Mouse (Mus musculus) intestine, embryonic 15.5 days (tissue): Measurements from ENCODE around the gene Astn1. TPM values are rescaled to one million over a fixed set of nuclear protein-coding genes. Genes with fewer than 3 reads are reported as not detected.

Source experiments
- ATAC-seq: fragments of 200-750 bp; cut with Nextera tagmentation; 2 replicates; pipeline ENCODE4 v1.8.0; 2017; ENCODE audit warnings: moderate TSS enrichment, moderate library complexity
- H3K27ac ChIP-seq: fragments of 300-500 bp; sonication (generic); 2 replicates; pipeline ENCODE4 v1.5.1; 2015; ENCODE audit warnings: mild to moderate bottlenecking, inconsistent platforms
- H3K27me3 ChIP-seq: fragments of 300-500 bp; sonication (generic); replicated peaks from 2 replicates; pipeline ENCODE4 v1.6.1; 2015; ENCODE audit warnings: inconsistent platforms
- H3K36me3 ChIP-seq: fragments of 300-500 bp; sonication (generic); 2 replicates; pipeline ENCODE4 v1.6.1; 2015; ENCODE audit warnings: inconsistent platforms
- H3K4me1 ChIP-seq: fragments of 300-500 bp; sonication (generic); replicated peaks from 2 replicates; pipeline ENCODE4 v1.6.1; 2015; ENCODE audit warnings: inconsistent platforms
- H3K4me2 ChIP-seq: fragments of 300-500 bp; sonication (generic); replicated peaks from 2 replicates; pipeline ENCODE4 v1.6.1; 2015; ENCODE audit warnings: mild to moderate bottlenecking, inconsistent platforms
- H3K4me3 ChIP-seq: fragments of 300-500 bp; sonication (generic); replicated peaks from 2 replicates; pipeline ENCODE4 v1.5.1; 2015; ENCODE audit warnings: inconsistent platforms
- H3K9ac ChIP-seq: fragments of 300-500 bp; sonication (generic); 2 replicates; pipeline ENCODE4 v1.6.1; 2015; ENCODE audit warnings: inconsistent platforms
- H3K9me3 ChIP-seq: fragments of 300-500 bp; sonication (generic); 2 replicates; pipeline ENCODE4 v1.6.1; 2016; ENCODE audit warnings: inconsistent platforms
- WGBS: fragments of 180-500 bp; shearing (Covaris S2); methylation state at CpG from one replicate; pipeline ENCODE4 v1.1.7; 2015; 5-methylcytosine and 5-hydroxymethylcytosine counted together
- polyA plus RNA-seq: library from polyadenylated mRNA; unstranded; fragments of >200 nt; fragmentation: Nextera tagmentation; extraction: Ambion mirVana; gene quantifications from 2 replicates; pipeline ENCODE4 v1.2.1, GENCODE M21; 2015

The Astn1 gene
- polyA plus RNA-seq, 1 experiment from 2014 or later = 1.1 TPM

DNA sequence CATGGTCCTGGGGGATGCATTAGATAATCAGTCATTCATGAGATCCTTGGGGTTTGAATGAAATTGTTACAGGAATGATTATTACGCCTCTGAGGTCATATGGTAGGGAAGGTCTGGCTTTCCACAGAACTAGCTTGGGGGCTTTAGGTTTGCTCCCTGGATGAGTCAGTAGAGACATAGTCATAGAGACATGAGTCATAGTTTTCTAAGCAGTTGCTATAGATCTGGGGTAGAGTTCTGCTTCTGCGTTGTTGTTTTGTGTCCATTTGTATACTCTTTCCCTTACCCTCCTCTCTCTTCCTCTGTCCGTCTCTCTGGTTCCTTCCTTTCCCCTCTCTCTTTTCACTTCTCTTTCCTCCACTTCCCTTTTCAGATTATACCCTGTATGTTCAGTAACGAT lies 243.5 kb downstream of the Astn1 start:
- H3K27ac ChIP-seq = no peak overlapping the region
- no peaks in the 10 kb centered on the region for H3K4me1 ChIP-seq
- no peak for ATAC-seq
- H3K36me3 ChIP-seq = no peaks in the 10 kb centered on the region
- no peak overlapping the region for H3K4me2 ChIP-seq
- WGBS = 84% methylated on average over 4 of the region's 4 CpGs
- no peak overlapping the region for H3K9ac ChIP-seq
- H3K9me3 ChIP-seq = no peaks in the 10 kb centered on the region
- no peaks in the 10 kb centered on the region for H3K27me3 ChIP-seq
- no peak overlapping the region for H3K4me3 ChIP-seq

DNA sequence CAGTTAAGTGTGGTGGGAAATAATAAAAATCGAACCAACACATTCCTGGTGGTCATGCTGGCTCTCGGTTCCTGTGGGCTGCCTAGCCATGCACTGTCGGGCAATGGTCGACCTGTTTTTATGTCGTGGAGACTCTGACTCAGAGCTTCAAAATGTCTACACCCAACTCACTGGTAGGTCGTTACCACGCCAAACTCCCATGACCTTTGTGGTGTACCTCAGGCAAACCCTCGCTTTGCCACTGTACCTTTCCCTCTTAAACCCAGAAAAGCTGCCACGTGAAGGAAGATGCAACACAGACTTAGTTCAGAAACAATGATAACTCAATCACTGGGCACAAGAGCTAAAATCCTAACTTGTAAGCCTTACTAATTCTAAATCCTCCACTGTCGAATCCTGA lies 244.3 kb downstream of the Astn1 start:
- 90% methylated on average over 10 of the region's 10 CpGs for WGBS
- Histone ChIP-seq H3K9me3 (no peaks in the 10 kb centered on the region), H3K4me2 (no peak overlapping the region), H3K27me3 (no peaks in the 10 kb centered on the region), H3K36me3 (no peaks in the 10 kb centered on the region), H3K27ac (no peak overlapping the region), H3K4me1 (no peaks in the 10 kb centered on the region), H3K9ac (no peak overlapping the region), H3K4me3 (no peak overlapping the region)
- no peak for ATAC-seq

DNA sequence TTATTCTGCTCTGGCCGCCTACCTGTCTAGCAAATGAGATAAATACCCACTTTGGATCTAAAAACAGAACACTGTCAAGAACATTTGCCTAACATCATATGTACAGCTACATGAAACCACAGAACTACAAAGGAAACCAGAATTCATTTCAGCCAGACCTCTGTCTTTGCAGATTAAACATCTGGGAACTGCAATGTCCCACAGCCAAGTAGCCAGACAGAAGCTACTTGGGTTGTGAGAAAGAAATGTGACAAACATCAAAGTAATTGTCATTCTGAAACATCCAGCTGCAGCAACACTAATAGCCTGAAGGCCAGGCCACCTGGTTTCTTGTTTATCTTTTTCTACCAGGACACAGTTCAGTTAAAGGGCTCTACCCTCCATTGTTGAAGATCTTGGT lies 245.1 kb downstream of the Astn1 start:
- Histone ChIP-seq H3K4me2 (no peak overlapping the region), H3K27me3 (no peaks in the 10 kb centered on the region), H3K9me3 (no peaks in the 10 kb centered on the region), H3K4me1 (no peaks in the 10 kb centered on the region), H3K36me3 (no peaks in the 10 kb centered on the region), H3K4me3 (no peak overlapping the region), H3K9ac (no peak overlapping the region), H3K27ac (no peak overlapping the region)
- no peak for ATAC-seq
- 72% methylated on average over 1 of the region's 1 CpGs for WGBS

DNA sequence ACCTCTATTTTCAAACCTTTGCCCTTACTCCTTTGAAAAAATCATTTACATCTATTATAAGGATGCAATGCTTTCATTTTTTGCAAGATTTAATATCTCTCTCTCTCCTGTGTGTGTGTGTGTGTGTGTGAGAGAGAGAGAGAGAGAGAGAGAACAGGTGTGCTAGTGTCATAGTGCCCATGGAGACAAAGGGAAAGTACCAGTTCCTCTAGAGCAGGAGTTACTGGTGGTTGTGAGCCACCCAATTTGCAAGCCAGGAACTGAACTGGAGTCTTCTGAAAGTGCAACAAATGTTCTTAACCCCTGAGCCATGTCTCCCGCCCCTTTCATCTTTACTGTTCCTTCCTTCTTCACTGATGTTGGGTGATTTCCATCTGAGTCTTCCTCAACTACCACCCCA lies 253.1 kb downstream of the Astn1 start:
- H3K27ac ChIP-seq = no peak overlapping the region
- no peak overlapping the region for H3K4me2 ChIP-seq
- no peak overlapping the region for H3K4me3 ChIP-seq
- WGBS = 74% methylated on average over 1 of the region's 1 CpGs
- H3K9me3 ChIP-seq = no peaks in the 10 kb centered on the region
- no peak for ATAC-seq
- no peaks in the 10 kb centered on the region for H3K27me3 ChIP-seq
- H3K4me1 ChIP-seq = no peaks in the 10 kb centered on the region
- H3K36me3 ChIP-seq = no peaks in the 10 kb centered on the region
- no peak overlapping the region for H3K9ac ChIP-seq

DNA sequence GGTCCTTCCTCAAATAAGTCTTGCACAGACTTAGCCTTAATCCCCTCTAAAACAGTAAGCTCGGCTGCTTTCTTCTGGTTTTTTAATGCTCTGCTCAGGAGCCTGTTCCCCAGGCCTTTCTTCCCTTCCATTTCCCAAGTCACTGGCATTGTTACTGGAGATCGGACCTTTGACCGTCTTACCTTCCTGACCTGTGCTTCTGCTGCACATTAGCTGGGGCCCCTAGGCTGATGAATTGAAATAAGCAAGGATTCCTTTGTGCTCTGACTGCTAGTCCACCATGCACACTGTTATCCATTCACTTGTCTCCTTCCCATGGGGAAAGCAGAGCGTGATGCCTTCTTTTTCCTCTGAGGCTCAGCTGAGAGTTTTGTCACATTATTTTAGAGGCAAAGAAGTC lies 255.9 kb downstream of the Astn1 start:
- Histone ChIP-seq H3K9me3 (no peaks in the 10 kb centered on the region), H3K9ac (no peak overlapping the region), H3K27ac (no peak overlapping the region), H3K4me2 (no peak overlapping the region), H3K36me3 (no peaks in the 10 kb centered on the region), H3K4me3 (no peak overlapping the region), H3K27me3 (no peaks in the 10 kb centered on the region), H3K4me1 (no peaks in the 10 kb centered on the region)
- 77% methylated on average over 4 of the region's 4 CpGs for WGBS
- no peak for ATAC-seq

DNA sequence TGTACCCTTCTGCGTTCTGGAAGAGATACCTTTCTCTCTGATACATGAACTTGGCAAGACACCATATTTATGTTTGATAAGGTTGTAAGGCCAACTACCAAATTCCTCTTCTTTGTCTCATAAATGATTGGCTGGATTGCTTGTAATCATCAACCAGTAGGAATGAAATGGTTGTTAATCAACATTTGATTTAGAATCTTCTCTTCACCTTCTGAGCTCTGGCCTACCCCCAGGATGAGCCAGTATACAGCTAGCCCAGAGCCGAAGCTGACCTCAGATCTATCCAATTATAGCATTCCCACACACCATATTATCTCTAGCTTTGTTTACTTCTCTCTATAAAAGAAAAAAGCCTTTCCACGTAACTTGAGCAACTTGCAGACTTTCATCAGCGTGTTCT lies 270.9 kb downstream of the Astn1 start:
- H3K9ac ChIP-seq = no peak overlapping the region
- H3K9me3 ChIP-seq = no peaks in the 10 kb centered on the region
- no peak for ATAC-seq
- H3K4me1 ChIP-seq = no peaks in the 10 kb centered on the region
- H3K27ac ChIP-seq = no peak overlapping the region
- WGBS = 67% methylated on average over 4 of the region's 4 CpGs
- H3K36me3 ChIP-seq = no peaks in the 10 kb centered on the region
- H3K27me3 ChIP-seq = no peaks in the 10 kb centered on the region
- no peak overlapping the region for H3K4me2 ChIP-seq
- no peak overlapping the region for H3K4me3 ChIP-seq

DNA sequence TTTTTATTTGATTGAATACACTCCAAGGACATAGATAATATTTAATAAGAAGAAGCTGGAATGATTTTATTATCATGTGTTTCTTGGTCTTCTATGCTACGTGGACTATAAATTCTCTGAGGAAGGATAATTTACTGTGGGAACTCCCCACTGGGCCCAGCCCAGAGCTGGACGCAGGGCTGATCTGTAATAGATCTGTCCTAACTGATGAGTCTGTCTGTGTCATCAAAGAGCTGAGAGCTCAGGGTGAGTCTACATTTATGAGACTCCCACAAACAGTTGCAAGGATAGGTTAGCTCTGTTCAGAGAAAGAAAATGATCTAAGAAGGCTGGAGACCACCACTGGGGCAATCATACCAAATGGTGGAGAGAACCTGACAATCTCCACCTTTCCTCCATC lies 271.4 kb downstream of the Astn1 start:
- Histone ChIP-seq H3K9me3 (no peaks in the 10 kb centered on the region), H3K27me3 (no peaks in the 10 kb centered on the region), H3K27ac (no peak overlapping the region), H3K36me3 (no peaks in the 10 kb centered on the region), H3K9ac (no peak overlapping the region), H3K4me3 (no peak overlapping the region), H3K4me1 (no peaks in the 10 kb centered on the region), H3K4me2 (no peak overlapping the region)
- ATAC-seq = no peak
- 67% methylated on average over 2 of the region's 2 CpGs for WGBS

DNA sequence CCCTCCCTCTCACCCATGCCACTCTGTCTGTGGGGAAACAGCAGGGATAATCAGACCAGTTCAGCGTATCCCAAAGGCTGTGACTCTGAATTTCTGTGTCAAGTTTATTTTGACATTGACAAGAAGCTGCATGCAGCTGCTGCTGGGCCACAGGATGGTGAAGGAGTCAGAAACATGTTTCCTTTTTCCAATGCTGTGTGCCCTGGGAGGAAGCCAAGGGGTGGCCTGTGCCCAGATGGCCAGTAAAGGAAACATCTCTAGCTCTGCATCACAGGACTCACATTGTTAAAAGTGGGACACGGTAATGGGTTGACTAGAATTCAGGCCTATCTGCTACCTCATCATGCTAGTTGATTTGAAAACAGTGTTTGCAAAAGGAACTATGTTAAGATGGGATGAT lies 279.2 kb downstream of the Astn1 start:
- ATAC-seq = no peak
- Histone ChIP-seq H3K27me3 (no peaks in the 10 kb centered on the region), H3K4me2 (no peak overlapping the region), H3K36me3 (no peaks in the 10 kb centered on the region), H3K9ac (no peak overlapping the region), H3K4me3 (no peak overlapping the region), H3K27ac (no peak overlapping the region), H3K9me3 (no peaks in the 10 kb centered on the region), H3K4me1 (no peaks in the 10 kb centered on the region)
- WGBS = 70% methylated on average over 2 of the region's 2 CpGs

DNA sequence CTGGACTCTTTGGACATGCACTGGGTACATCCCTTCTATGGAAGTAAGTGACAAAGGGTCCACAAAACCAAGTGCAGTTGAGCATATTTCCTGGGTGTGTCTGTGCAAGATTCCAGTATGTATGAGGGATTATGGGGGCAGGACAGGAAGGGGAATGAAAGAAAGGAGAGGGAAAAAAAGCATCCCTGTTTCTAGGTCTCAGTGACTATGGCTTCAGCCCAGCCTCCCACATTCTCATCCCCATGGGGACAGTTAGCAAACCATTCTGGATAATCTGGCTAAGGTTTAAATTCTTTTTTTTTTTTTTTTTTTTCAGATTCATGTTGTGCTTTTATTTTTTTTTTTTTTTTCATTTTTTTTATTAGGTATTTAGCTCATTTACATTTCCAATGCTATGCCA lies 280.2 kb downstream of the Astn1 start:
- H3K9me3 ChIP-seq = no peaks in the 10 kb centered on the region
- no peaks in the 10 kb centered on the region for H3K4me1 ChIP-seq
- no peak for ATAC-seq
- no peak overlapping the region for H3K4me2 ChIP-seq
- no peaks in the 10 kb centered on the region for H3K36me3 ChIP-seq
- H3K4me3 ChIP-seq = no peak overlapping the region
- no peak overlapping the region for H3K27ac ChIP-seq
- H3K27me3 ChIP-seq = no peaks in the 10 kb centered on the region
- no peak overlapping the region for H3K9ac ChIP-seq

DNA sequence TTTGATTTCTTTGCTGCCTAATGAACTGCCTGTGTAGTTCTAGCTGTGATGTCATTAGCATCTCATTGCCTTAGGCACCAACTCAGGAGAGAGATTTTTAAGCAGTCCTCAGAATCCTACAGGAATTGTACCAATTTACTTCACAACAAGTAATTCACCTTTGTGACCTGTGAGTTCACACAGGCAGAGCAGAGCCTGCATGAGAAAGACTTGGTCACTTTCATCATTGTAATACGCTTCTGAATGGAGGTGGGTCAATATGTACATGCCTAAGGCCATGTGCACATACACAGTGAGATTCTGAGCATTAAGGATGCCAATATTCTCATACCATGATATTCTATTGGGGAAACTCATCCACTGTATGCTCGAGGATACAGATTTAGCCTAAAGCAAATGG lies 290.7 kb downstream of the Astn1 start:
- Histone ChIP-seq H3K4me1 (no peaks in the 10 kb centered on the region), H3K9ac (no peak overlapping the region), H3K9me3 (no peaks in the 10 kb centered on the region), H3K27me3 (no peaks in the 10 kb centered on the region), H3K36me3 (no peaks in the 10 kb centered on the region), H3K4me2 (no peak overlapping the region), H3K27ac (no peak overlapping the region), H3K4me3 (no peak overlapping the region)
- no peak for ATAC-seq
- WGBS = 84% methylated on average over 2 of the region's 2 CpGs

DNA sequence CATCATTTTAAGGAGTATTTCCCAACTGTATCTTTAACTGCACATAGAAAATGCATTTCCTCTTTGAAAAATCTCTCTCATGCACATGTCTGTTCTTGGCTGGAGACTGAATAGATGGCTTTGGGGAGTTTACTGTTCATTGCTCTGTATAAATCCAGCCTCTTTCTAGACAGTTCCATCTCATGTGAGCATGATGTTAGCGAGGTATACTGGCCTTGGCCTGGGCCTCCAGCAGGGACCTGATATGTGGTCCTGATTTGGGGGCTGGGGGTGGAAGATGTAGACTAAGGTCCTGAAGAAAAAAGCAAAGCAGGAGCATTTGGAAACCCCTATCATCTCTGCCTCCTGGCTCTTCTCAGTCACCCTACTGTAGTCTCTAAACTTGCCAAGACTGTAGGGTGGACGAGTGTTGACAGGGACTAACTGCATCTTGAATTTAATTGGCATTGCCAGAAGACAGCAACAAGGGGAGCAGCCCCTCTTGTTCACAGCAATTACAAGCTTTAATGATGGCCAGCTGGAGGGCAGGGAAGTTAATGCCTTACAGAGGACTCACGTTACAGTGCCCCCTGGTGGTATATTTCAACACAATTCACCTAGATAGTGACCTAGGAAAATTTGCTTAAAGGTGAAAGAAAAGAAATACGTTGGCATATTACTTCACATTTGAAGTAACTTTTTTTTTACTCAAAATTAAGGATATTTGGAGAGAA lies 291.9 kb downstream of the Astn1 start:
- H3K27ac ChIP-seq = no peak overlapping the region
- no peak overlapping the region for H3K4me3 ChIP-seq
- no peaks in the 10 kb centered on the region for H3K36me3 ChIP-seq
- no peaks in the 10 kb centered on the region for H3K4me1 ChIP-seq
- H3K9me3 ChIP-seq = no peaks in the 10 kb centered on the region
- H3K27me3 ChIP-seq = no peaks in the 10 kb centered on the region
- peak; percentile 66 for ATAC-seq
- no peak overlapping the region for H3K4me2 ChIP-seq
- no peak overlapping the region for H3K9ac ChIP-seq
- 26% methylated on average over 4 of the region's 4 CpGs for WGBS

DNA sequence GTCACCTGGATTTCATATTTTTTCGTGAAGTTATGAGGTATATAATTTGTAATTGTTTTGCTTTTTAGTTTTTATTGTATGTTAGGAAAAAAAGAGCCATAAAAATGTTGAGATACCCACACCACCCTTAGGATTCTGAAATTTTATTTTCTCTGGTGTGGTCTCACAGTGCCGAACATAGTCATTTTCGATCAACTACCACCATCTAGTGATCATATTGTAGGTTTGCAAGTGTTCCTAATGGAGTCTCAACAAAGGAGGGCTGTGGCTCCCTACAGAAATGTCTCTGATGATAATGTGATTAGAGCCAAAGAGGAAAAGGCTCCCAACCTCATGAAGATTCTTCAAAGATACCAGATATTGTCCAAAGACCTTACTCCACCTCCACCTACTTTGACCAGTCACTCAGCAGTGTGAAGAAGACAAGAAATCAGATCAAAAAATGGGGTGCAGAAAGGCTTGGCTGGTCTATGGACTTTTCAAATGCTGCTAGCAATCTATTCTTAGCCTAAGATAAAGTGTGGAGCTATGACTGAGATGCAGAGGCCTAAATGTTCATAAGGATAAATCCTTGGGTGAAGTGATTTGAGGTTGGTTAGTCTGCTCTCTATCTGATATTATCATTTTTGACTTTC lies 292.6 kb downstream of the Astn1 start:
- peak; percentile 84 for ATAC-seq
- WGBS = 33% methylated on average over 3 of the region's 3 CpGs
- H3K27ac ChIP-seq = no peak overlapping the region

DNA sequence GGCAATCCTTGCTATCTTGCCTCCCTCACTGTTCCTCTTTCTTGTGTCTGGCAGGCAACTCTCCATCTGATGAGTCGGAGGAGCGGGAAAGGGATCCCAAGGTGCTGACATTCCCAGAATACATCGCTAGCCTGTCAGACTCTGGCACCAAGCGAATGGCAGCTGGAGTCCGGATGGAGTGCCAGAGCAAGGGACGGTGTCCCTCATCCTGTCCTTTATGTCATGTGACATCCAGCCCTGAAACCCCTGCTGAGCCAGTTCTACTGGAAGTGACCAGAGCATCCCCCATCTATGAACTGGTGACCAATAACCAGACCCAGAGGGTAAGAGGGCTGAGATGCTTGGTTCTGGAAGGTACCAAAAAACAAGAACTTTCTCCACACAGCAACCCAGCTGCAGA lies 294.9 kb downstream of the Astn1 start:
- Histone ChIP-seq H3K4me1 (no peaks in the 10 kb centered on the region), H3K36me3 (no peaks in the 10 kb centered on the region), H3K27me3 (no peaks in the 10 kb centered on the region), H3K9me3 (no peaks in the 10 kb centered on the region), H3K4me2 (no peak overlapping the region), H3K4me3 (no peak overlapping the region), H3K9ac (no peak overlapping the region), H3K27ac (no peak overlapping the region)
- 88% methylated on average over 6 of the region's 6 CpGs for WGBS
- no peak for ATAC-seq

More for the DNA sequence above, 292.6 kb downstream of the Astn1 start:
- H3K4me2 ChIP-seq = no peak overlapping the region
- no peak overlapping the region for H3K9ac ChIP-seq
- H3K27me3 ChIP-seq = no peaks in the 10 kb centered on the region
- H3K4me1 ChIP-seq = no peaks in the 10 kb centered on the region
- H3K4me3 ChIP-seq = no peak overlapping the region
- H3K9me3 ChIP-seq = no peaks in the 10 kb centered on the region
- no peaks in the 10 kb centered on the region for H3K36me3 ChIP-seq
